Mouse (Mus musculus) lung, embryonic 14.5 days (tissue): ENCODE measurements around the gene Hspa1l. TPM values are rescaled to one million over a fixed set of nuclear protein-coding genes. Genes with fewer than 3 reads are reported as not detected.

Source experiments
- ATAC-seq: fragments of 200-750 bp; cut with Nextera tagmentation; 2 replicates; pipeline ENCODE4 v1.8.0; 2017; ENCODE audit warnings: mild to moderate bottlenecking, moderate TSS enrichment, moderate library complexity; ENCODE audit not compliant: insufficient read depth
- DNase-seq: peaks from one replicate; pipeline ENCODE4 v3.0.0-alpha.2; 2015
- H3K27ac ChIP-seq: fragments of 300-500 bp; sonication (generic); 2 replicates; pipeline ENCODE4 v1.5.1; 2014; ENCODE audit warnings: low read depth, mild to moderate bottlenecking, moderate library complexity
- H3K27me3 ChIP-seq: fragments of 300-500 bp; sonication (generic); 2 replicates; pipeline ENCODE4 v1.6.1; 2014; ENCODE audit warnings: low read length, control low read depth; ENCODE audit not compliant: insufficient read depth
- H3K36me3 ChIP-seq: fragments of 300-500 bp; sonication (generic); 2 replicates; pipeline ENCODE4 v1.6.1; 2014; ENCODE audit warnings: control low read depth; ENCODE audit not compliant: insufficient read depth
- H3K4me1 ChIP-seq: fragments of 300-500 bp; sonication (generic); 2 replicates; pipeline ENCODE4 v1.6.1; 2014; ENCODE audit warnings: antibody characterized with exemption, control low read depth; ENCODE audit not compliant: insufficient read depth
- H3K4me2 ChIP-seq: fragments of 300-500 bp; sonication (generic); 2 replicates; pipeline ENCODE4 v1.6.1; 2014; ENCODE audit warnings: mild to moderate bottlenecking
- H3K4me3 ChIP-seq: fragments of 300-500 bp; sonication (generic); 2 replicates; pipeline ENCODE4 v1.5.1; 2014; ENCODE audit warnings: low read depth, low read length
- H3K9ac ChIP-seq: fragments of 300-500 bp; sonication (generic); 2 replicates; pipeline ENCODE4 v1.6.1; 2014
- H3K9me3 ChIP-seq: fragments of 300-500 bp; sonication (generic); 2 replicates; pipeline ENCODE4 v1.6.1; 2016; ENCODE audit warnings: low read depth, low read length, control low read depth
- CTCF ChIP-seq: IDR thresholded peaks from 2 replicates; pipeline ENCODE4 v1.5.1; 2016; ENCODE audit warnings: antibody characterized with exemption, low read depth
- WGBS: fragments of 180-500 bp; shearing (Covaris S2); extraction: QIAGEN DNeasy Blood & Tissue Kit; methylation state at CpG from one replicate; pipeline ENCODE4 v1.1.7; 2014; 5-methylcytosine and 5-hydroxymethylcytosine counted together
- polyA plus RNA-seq: library from polyadenylated mRNA; unstranded; fragments of >200 nt; fragmentation: Nextera tagmentation; extraction: Ambion mirVana; gene quantifications from 2 replicates; pipeline ENCODE4 v1.2.1, GENCODE M21; 2014

Hspa1l gene
- polyA plus RNA-seq, 1 experiment from 2014 or later = 0.83 TPM

DNA sequence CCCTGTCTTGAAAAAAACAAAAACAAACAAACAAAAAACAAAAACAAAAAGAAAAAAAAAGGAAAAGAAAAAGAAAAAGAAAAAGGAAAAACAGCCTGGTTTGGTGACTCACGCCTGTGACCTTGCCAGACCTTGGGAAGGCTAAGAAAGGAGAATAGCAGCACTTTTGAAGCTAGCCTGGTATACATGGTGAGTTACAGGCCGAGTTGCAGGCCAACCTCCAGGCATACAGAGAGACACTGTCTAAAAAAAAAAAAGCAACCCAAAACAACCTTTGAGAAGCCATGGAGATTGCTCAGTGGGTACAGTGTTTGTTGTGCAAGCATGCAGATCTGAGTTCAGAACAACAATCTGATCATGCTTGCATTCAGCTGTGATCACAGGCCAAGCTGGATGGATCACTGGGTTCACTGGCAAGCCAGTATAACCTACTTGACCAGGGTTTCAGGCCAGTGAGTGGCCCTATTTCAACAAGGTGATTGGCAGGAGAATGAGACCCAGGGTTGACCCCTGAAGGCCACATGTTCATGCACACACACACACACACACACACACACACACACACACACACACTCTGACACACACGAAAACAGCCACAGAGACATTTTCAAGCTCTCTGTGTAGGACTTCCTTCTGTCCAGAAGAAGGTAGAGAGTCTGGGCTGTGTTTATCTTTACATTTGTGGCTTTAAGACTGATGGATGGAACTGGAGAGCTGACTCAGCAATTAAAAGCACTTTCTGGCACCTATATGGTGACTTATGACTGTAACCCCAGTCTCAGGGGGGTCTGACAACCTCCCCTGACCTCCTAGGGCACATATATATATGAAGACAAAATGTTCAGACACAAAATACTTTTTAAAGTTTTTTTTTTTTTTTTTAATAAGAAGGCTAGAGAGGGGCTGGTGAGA, 3.3 kb downstream of the Hspa1l start:
- H3K4me1 ChIP-seq = no peaks in the 10 kb centered on the region
- no peak for TF ChIP-seq CTCF
- H3K27me3 ChIP-seq = no peaks in the 10 kb centered on the region
- ATAC-seq = no peak
- H3K4me3 ChIP-seq = no peak overlapping the region
- H3K4me2 ChIP-seq = no peak overlapping the region
- no peak overlapping the region for H3K27ac ChIP-seq
- no peaks in the 10 kb centered on the region for H3K9me3 ChIP-seq
- no peak for DNase-seq
- H3K9ac ChIP-seq = no peak overlapping the region
- H3K36me3 ChIP-seq = no peaks in the 10 kb centered on the region; the same call in 1 of the 2 replicates
- 67% methylated on average over 3 of the region's 3 CpGs for WGBS

GRCm38 (mm10) chr17:34977000-34977399, 4.5 kb downstream of the Hspa1l start:
- Histone ChIP-seq H3K27ac (no peak overlapping the region), H3K4me3 (no peak overlapping the region), H3K27me3 (no peaks in the 10 kb centered on the region), H3K9me3 (no peaks in the 10 kb centered on the region), H3K4me1 (no peaks in the 10 kb centered on the region), H3K36me3 (no peaks in the 10 kb centered on the region; the same call in 1 of the 2 replicates), H3K4me2 (no peak overlapping the region), H3K9ac (no peak overlapping the region)
- DNase-seq (no peak), ATAC-seq (no peak)
- TF ChIP-seq CTCF = no peak
- 92% methylated on average over 20 of the region's 20 CpGs for WGBS

DNA sequence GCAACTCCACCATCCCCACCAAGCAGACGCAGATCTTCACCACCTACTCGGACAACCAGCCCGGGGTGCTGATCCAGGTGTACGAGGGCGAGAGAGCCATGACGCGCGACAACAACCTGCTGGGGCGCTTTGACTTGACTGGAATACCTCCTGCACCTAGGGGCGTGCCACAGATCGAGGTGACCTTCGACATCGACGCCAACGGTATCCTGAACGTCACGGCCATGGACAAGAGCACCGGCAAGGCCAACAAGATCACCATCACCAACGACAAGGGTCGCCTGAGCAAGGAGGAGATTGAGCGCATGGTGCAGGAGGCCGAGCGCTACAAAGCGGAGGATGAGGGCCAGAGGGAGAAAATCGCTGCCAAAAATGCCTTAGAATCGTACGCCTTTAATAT, 5.7 kb downstream of the Hspa1l start:
- ATAC-seq = no peak
- Histone ChIP-seq H3K9ac (no peak overlapping the region), H3K9me3 (no peaks in the 10 kb centered on the region), H3K4me2 (no peak overlapping the region), H3K4me1 (no peaks in the 10 kb centered on the region), H3K4me3 (no peak overlapping the region), H3K27me3 (no peaks in the 10 kb centered on the region), H3K27ac (no peak overlapping the region), H3K36me3 (no peaks in the 10 kb centered on the region; the same call in 1 of the 2 replicates)
- WGBS = 84% methylated on average over 27 of the region's 27 CpGs
- DNase-seq = no peak
- no peak for TF ChIP-seq CTCF

DNA sequence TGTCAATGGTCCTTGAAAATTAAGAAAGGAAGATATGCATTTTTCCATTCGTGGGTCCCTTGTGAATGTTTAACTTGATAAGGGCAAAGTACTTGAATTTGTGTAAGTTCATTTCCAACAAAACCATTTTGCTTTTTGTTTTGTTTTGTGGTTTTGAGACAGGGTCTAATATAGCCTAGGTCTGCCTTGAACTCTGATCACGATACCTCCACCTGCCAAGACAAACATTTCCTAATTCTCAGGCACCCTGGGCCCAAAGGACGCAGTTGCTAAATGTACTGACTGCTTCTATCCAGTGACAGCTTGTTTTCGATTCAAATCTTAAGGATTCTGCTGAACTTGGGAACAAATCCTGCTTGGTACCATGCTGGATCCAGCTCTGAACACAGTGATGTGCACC, 7.1 kb downstream of the Hspa1l start:
- WGBS = 84% methylated on average over 4 of the region's 4 CpGs

DNA sequence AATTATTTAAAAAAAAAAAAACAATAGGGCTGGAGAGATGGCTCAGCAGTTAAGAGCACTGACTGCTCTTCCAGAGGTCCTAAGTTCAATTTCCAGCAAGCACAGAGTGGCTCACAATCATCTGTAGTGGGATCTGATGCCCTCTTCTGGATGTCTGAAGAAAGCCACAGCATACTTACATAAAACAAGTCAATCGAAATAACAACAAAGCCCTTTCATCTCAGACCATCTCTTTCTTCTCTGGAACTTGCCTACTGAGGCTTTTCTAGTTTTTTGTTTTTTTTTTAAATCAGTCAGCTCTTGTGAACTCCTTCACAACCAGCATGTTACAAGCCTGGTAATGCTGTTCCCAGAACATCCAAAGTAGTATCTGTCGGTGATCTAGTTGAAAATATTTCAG, 8.2 kb downstream of the Hspa1l start:
- no peaks in the 10 kb centered on the region for H3K27me3 ChIP-seq
- peak overlapping the region; percentile 91 for H3K4me2 ChIP-seq
- ATAC-seq (no peak), DNase-seq (peak; percentile 85)
- peak overlapping the region; percentile 96 for H3K4me3 ChIP-seq
- 5% methylated on average over 2 of the region's 2 CpGs for WGBS
- H3K9ac ChIP-seq = peak overlapping the region; percentile 94
- H3K9me3 ChIP-seq = no peaks in the 10 kb centered on the region
- peak; percentile 60 for TF ChIP-seq CTCF
- H3K4me1 ChIP-seq = no peaks in the 10 kb centered on the region
- peaks cover 12% of the 10 kb centered on the region for H3K36me3 ChIP-seq
- no peak overlapping the region; the same call in 1 of the 2 replicates for H3K27ac ChIP-seq

More for the DNA sequence above, 7.1 kb downstream of the Hspa1l start:
- Histone ChIP-seq H3K4me1 (no peaks in the 10 kb centered on the region), H3K36me3 (peaks cover 2% of the 10 kb centered on the region), H3K4me2 (no peak overlapping the region), H3K27ac (no peak overlapping the region), H3K27me3 (no peaks in the 10 kb centered on the region), H3K9me3 (no peaks in the 10 kb centered on the region), H3K9ac (no peak overlapping the region), H3K4me3 (no peak overlapping the region)
- no peak for ATAC-seq
- TF ChIP-seq CTCF = no peak
- no peak for DNase-seq

- DNase-seq (peak; percentile 96), ATAC-seq (peak; percentile 94)
- H3K9me3 ChIP-seq = no peaks in the 10 kb centered on the region
- 1% methylated on average over 58 of the region's 58 CpGs for WGBS
- H3K4me3 ChIP-seq = peak within 1 kb of the TSS; percentile 96
- H3K36me3 ChIP-seq = peaks cover 23% of the 10 kb centered on the region
- no peaks in the 10 kb centered on the region for H3K27me3 ChIP-seq
- peak within 1 kb of the TSS; percentile 99 for H3K27ac ChIP-seq
- peak within 1 kb of the TSS; percentile 94 for H3K9ac ChIP-seq
- H3K4me1 ChIP-seq = no peaks in the 10 kb centered on the region
- peak within 1 kb of the TSS; percentile 91 for H3K4me2 ChIP-seq
- TF ChIP-seq CTCF = no peak
These were observed 9.2 kb downstream of the Hspa1l start, which contains the start of gene Lsm2 for GRCm38 (mm10) chr17:34981690-34982180. TSS of gene Lsm2 (plus strand) at chr17:34981862.

GRCm38 (mm10) chr17:34982328-34982727, 9.8 kb downstream of the Hspa1l start:
- under 1% methylated on average over 15 of the region's 15 CpGs for WGBS

More at GRCm38 (mm10) chr17:34982328-34982727, 9.8 kb downstream of the Hspa1l start:
- DNase-seq = peak; percentile 36
- no peak; the same call in 1 of the 2 replicates for ATAC-seq
- peak overlapping the region; percentile 94 for H3K9ac ChIP-seq
- H3K36me3 ChIP-seq = peaks cover 25% of the 10 kb centered on the region
- H3K27ac ChIP-seq = peak overlapping the region; percentile 99
- no peaks in the 10 kb centered on the region for H3K27me3 ChIP-seq
- peak overlapping the region; percentile 91 for H3K4me2 ChIP-seq
- no peak for TF ChIP-seq CTCF
- H3K4me1 ChIP-seq = no peaks in the 10 kb centered on the region
- no peaks in the 10 kb centered on the region for H3K9me3 ChIP-seq
- H3K4me3 ChIP-seq = peak overlapping the region; percentile 96
